Mouse (Mus musculus) embryonic facial prominence, embryonic 11.5 days (tissue): ENCODE results near the gene Wipf1. TPM values are rescaled to one million over a fixed set of nuclear protein-coding genes. Genes with fewer than 3 reads are reported as not detected.

Source experiments
- ATAC-seq: fragments of 200-750 bp; cut with Nextera tagmentation; replicated peaks from 2 replicates; pipeline ENCODE4 v1.8.0; 2017; ENCODE audit warnings: low read depth; ENCODE audit not compliant: insufficient number of reproducible peaks, low FRiP score, low TSS enrichment
- DNase-seq: peaks from one replicate; pipeline ENCODE4 v3.0.0-alpha.2; 2015; ENCODE audit warnings: low spot score
- H3K27ac ChIP-seq: fragments of 300-500 bp; sonication (generic); replicated peaks from 2 replicates; pipeline ENCODE4 v1.5.1; 2014; ENCODE audit warnings: mild to moderate bottlenecking, low read depth, low read length, control low read depth
- H3K27me3 ChIP-seq: fragments of 300-500 bp; sonication (generic); 2 replicates; pipeline ENCODE4 v1.6.1; 2014; ENCODE audit warnings: mild to moderate bottlenecking, low read length, moderate library complexity, mixed read lengths; ENCODE audit not compliant: control insufficient read depth, insufficient read depth
- H3K36me3 ChIP-seq: fragments of 300-500 bp; sonication (generic); replicated peaks from 2 replicates; pipeline ENCODE4 v1.6.1; 2014; ENCODE audit warnings: low read depth, mild to moderate bottlenecking, low read length, moderate library complexity, mixed read lengths; ENCODE audit not compliant: control insufficient read depth, insufficient read depth
- H3K4me1 ChIP-seq: fragments of 300-500 bp; sonication (generic); 2 replicates; pipeline ENCODE4 v1.6.1; 2014; ENCODE audit warnings: low read length, mixed read lengths; ENCODE audit not compliant: control insufficient read depth, insufficient read depth
- H3K4me2 ChIP-seq: fragments of 300-500 bp; sonication (generic); 2 replicates; pipeline ENCODE4 v1.6.1; 2014; ENCODE audit warnings: low read depth, mild to moderate bottlenecking, control low read depth, low read length, moderate library complexity
- H3K4me3 ChIP-seq: fragments of 300-500 bp; sonication (generic); 2 replicates; pipeline ENCODE4 v1.5.1; 2014; ENCODE audit warnings: low read depth, low read length, control low read depth
- H3K9ac ChIP-seq: fragments of 300-500 bp; sonication (generic); replicated peaks from 2 replicates; pipeline ENCODE4 v1.6.1; 2014; ENCODE audit warnings: mild to moderate bottlenecking, control low read depth, low read length
- H3K9me3 ChIP-seq: fragments of 300-500 bp; sonication (generic); replicated peaks from 2 replicates; pipeline ENCODE4 v1.6.1; 2016; ENCODE audit warnings: mild to moderate bottlenecking, low read length, inconsistent platforms, mixed read lengths; ENCODE audit not compliant: control insufficient read depth
- WGBS: fragments of 180-500 bp; shearing (Covaris S2); extraction: QIAGEN DNeasy Blood & Tissue Kit; methylation state at CpG from one replicate; pipeline ENCODE4 v1.1.7; 2014; 5-methylcytosine and 5-hydroxymethylcytosine counted together
- polyA plus RNA-seq: library from polyadenylated mRNA; unstranded; fragments of >200 nt; fragmentation: Nextera tagmentation; extraction: Ambion mirVana; gene quantifications from 2 replicates; pipeline ENCODE4 v1.2.1, GENCODE M21; 2014

Gene Wipf1
- polyA plus RNA-seq, 1 experiment from 2014 or later: 17.5 TPM

DNA sequence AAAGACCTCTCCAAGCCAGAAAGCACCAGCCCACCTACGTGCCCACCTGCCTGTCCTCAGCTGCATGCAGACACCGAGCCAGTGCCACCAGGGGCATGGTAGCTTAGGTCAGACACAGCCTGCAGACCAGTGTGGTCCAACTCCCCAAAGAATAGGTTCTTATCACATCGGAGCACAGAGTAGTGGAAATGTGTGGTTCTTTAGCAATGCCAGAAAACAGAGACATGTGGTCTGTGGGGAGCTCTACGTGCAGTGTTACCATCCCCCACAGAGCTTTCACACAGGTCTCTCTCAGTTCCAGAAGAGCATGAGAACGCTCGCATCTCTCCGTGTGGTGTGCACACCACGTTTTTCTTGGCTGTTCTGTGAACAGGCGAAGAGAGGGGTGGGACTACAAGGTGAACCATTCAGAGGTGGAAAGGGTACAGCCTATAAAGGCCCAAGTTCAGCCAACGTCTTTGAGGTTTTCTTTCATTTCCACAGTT, 59.3 kb downstream of the Wipf1 start:
- no peaks in the 10 kb centered on the region for H3K27me3 ChIP-seq
- no peak for DNase-seq
- WGBS: 85% methylated on average over 10 of the region's 10 CpGs
- H3K4me1 ChIP-seq: no peaks in the 10 kb centered on the region
- no peak overlapping the region for H3K4me3 ChIP-seq
- H3K9ac ChIP-seq: no peak overlapping the region
- ATAC-seq: no peak
- no peak overlapping the region for H3K4me2 ChIP-seq
- H3K27ac ChIP-seq: no peak overlapping the region
- no peaks in the 10 kb centered on the region; the same call in 1 of the 2 replicates for H3K36me3 ChIP-seq
- no peaks in the 10 kb centered on the region for H3K9me3 ChIP-seq

DNA sequence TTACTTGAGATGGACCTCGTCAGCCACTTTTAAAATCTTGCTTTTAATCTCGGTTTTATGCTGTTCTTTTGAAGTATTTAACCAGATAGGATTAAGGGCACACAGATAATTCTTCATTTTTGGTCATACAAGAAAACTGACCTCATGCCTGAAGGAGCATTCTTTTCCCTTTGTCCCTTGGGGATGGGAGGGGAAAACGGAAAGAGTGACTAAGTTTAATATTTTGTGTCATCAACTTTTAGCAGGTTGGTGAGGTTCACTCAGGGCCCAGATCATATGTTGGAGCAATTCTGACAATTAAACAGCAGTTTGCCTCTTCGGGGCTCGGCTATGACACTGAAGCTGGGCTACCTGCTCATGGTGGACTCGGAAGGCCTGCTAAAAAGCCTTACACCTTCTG, 60.0 kb downstream of the Wipf1 start:
- no peak overlapping the region for H3K4me3 ChIP-seq
- H3K4me1 ChIP-seq: no peaks in the 10 kb centered on the region
- H3K27ac ChIP-seq: no peak overlapping the region
- H3K27me3 ChIP-seq: no peaks in the 10 kb centered on the region
- ATAC-seq (no peak), DNase-seq (no peak)
- WGBS: 88% methylated on average over 6 of the region's 6 CpGs
- no peaks in the 10 kb centered on the region for H3K9me3 ChIP-seq
- H3K36me3 ChIP-seq: no peaks in the 10 kb centered on the region; the same call in 1 of the 2 replicates
- no peak overlapping the region for H3K4me2 ChIP-seq
- no peak overlapping the region for H3K9ac ChIP-seq

GRCm38 (mm10) chr2:73468993-73469392, 60.5 kb downstream of the Wipf1 start:
- WGBS: 88% methylated on average over 5 of the region's 5 CpGs
- H3K27me3 ChIP-seq: no peaks in the 10 kb centered on the region

DNA sequence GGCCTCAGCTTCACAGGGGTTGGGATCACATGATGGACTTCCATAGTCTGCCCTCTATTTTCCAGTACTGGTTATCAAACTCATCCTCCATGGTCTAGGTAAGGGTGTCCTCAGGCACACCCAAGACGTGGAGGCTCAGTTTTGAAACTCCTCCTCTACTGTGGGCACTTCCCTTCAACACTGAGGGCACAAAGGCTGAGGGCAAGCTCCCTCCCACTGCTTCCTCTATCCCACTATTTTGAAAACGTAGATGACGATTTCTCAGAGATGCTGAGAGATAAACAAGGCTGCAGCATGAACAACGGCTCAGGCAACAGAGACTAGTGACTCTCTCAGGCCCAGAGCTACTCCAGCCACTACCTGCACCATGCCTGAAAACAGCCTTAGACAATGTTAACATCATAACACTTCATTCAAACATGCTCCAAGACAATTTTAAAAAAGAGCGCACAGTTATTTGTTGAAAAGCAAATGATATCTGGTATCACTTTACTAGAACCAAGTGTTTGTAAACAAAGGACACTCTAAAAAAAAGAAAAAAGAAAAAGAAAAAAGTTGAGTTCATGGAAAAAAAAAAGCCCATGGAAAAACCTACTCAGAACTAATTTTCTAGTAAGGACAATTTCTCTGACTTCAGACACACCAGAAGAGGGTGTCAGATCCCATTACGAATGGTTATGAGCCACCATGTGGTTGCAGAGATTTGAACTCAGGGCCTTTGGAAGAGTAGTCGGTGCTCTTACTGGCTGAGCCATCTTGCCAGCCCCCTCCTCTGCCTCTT, 62.3 kb downstream of the Wipf1 start:
- Histone ChIP-seq H3K27ac (no peak overlapping the region), H3K9me3 (no peaks in the 10 kb centered on the region), H3K9ac (no peak overlapping the region), H3K4me3 (no peak overlapping the region), H3K36me3 (no peaks in the 10 kb centered on the region; the same call in 1 of the 2 replicates), H3K4me2 (no peak overlapping the region), H3K4me1 (no peaks in the 10 kb centered on the region), H3K27me3 (no peaks in the 10 kb centered on the region)
- DNase-seq: no peak
- WGBS: 83% methylated on average over 7 of the region's 7 CpGs
- no peak for ATAC-seq

More at GRCm38 (mm10) chr2:73468993-73469392, 60.5 kb downstream of the Wipf1 start:
- Histone ChIP-seq H3K4me1 (no peaks in the 10 kb centered on the region), H3K4me2 (no peak overlapping the region), H3K4me3 (no peak overlapping the region), H3K9ac (no peak overlapping the region), H3K9me3 (no peaks in the 10 kb centered on the region), H3K36me3 (no peaks in the 10 kb centered on the region; the same call in 1 of the 2 replicates), H3K27ac (no peak overlapping the region)
- no peak for DNase-seq
- ATAC-seq: no peak

DNA sequence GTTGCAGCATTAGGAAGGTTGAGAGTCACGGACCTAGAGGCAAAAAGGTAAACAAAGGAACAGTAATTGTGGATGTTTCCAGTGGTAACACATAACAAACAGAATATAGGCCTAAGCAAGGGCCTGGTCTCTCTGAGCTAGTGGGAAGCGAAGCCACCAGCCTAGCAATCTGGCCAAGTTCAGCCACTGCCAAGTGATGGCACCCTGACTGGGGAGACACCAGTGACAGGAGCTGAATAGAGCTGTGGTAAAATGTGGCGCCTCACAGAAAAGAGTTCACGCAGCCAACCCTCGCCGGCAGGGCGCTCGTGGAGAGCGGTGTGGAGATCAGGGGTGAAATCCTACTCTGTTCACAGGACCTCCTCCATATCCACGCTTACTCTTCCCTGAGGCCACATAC, 63.1 kb downstream of the Wipf1 start:
- no peaks in the 10 kb centered on the region for H3K9me3 ChIP-seq
- DNase-seq (no peak), ATAC-seq (no peak)
- WGBS: 92% methylated on average over 10 of the region's 10 CpGs
- no peak overlapping the region for H3K4me3 ChIP-seq
- no peak overlapping the region for H3K4me2 ChIP-seq
- H3K27ac ChIP-seq: no peak overlapping the region
- H3K27me3 ChIP-seq: no peaks in the 10 kb centered on the region
- no peaks in the 10 kb centered on the region; the same call in 1 of the 2 replicates for H3K36me3 ChIP-seq
- H3K9ac ChIP-seq: no peak overlapping the region
- no peaks in the 10 kb centered on the region for H3K4me1 ChIP-seq

GRCm38 (mm10) chr2:73463431-73464194, 65.9 kb downstream of the Wipf1 start:
- no peak for ATAC-seq
- Histone ChIP-seq H3K27ac (no peak overlapping the region), H3K9me3 (no peaks in the 10 kb centered on the region), H3K36me3 (no peaks in the 10 kb centered on the region; the same call in 1 of the 2 replicates), H3K27me3 (no peaks in the 10 kb centered on the region), H3K9ac (no peak overlapping the region), H3K4me2 (no peak overlapping the region), H3K4me3 (no peak overlapping the region), H3K4me1 (no peaks in the 10 kb centered on the region)
- WGBS: 48% methylated on average over 7 of the region's 7 CpGs
- no peak for DNase-seq

DNA sequence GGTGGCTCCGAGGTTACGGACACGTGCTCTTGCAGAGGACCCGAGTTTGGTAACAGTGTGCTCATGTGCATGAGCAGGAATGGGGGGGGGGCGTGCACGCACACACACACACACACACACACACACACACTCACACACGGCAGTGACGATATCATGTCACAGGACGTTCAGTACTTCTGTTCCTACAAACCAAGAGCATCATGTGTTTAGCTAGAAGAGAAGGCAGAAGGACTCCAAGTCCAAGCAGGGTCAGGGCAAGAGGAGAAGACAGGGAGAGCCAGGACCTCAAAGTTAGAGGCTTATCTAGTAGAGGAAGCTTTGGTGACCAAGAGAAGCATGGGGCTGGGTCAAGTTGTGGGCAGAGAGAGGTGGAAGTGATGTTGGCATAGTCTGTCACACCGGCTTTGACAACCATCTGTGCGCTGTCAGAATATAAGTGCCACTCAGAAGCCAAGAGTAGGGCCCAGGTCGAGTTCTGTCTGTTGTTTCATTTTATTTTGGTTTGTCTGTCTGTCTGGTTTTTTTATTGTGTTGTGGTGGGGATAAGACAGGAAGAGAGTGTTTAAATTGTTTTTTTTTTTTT, 66.7 kb downstream of the Wipf1 start:
- H3K27ac ChIP-seq: no peak overlapping the region
- no peaks in the 10 kb centered on the region for H3K4me1 ChIP-seq
- H3K4me2 ChIP-seq: no peak overlapping the region
- no peaks in the 10 kb centered on the region for H3K9me3 ChIP-seq
- no peak overlapping the region for H3K4me3 ChIP-seq
- H3K36me3 ChIP-seq: no peaks in the 10 kb centered on the region
- H3K9ac ChIP-seq: no peak overlapping the region
- ATAC-seq (no peak), DNase-seq (no peak)
- H3K27me3 ChIP-seq: no peaks in the 10 kb centered on the region
- 93% methylated on average over 12 of the region's 12 CpGs for WGBS
